Mouse (Mus musculus): ENCODE measurements around the gene Prss44.
"Not testable (repeated sequence)": the region's sequence is repeated elsewhere in the genome, so short reads cannot be mapped to it uniquely, and the experiment has no call there.

Prss44 gene

GRCm38 (mm10) chr9:110813789-110814188 lies at the start of gene Prss44:
Gene Prss44 (plus strand): TSS chr9:110813994.
- no peak for DNase-seq (ENCODE audit: extremely low spot score, low spot score)

DNA sequence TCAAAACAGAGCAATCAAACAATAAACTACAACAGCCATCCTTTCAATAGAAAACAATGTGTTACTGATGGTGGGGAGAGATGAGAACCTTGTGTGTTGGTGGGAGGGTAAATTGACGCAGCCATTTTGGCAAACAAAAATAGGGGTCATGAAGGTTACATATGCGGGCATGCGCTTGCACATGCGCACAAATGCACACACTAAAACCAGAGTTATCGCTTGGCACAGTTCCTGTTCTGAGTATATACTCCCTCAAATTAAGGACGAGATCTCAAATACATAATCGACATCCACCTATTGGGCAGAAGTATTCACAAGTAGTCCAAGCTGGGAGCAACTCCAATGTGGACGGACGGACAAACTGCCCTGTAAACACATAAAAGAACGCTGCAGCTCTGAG lies 41.5 kb upstream of the Prss44 start:
- DNase-seq (ENCODE audit: extremely low spot score, low spot score), result no peak

DNA sequence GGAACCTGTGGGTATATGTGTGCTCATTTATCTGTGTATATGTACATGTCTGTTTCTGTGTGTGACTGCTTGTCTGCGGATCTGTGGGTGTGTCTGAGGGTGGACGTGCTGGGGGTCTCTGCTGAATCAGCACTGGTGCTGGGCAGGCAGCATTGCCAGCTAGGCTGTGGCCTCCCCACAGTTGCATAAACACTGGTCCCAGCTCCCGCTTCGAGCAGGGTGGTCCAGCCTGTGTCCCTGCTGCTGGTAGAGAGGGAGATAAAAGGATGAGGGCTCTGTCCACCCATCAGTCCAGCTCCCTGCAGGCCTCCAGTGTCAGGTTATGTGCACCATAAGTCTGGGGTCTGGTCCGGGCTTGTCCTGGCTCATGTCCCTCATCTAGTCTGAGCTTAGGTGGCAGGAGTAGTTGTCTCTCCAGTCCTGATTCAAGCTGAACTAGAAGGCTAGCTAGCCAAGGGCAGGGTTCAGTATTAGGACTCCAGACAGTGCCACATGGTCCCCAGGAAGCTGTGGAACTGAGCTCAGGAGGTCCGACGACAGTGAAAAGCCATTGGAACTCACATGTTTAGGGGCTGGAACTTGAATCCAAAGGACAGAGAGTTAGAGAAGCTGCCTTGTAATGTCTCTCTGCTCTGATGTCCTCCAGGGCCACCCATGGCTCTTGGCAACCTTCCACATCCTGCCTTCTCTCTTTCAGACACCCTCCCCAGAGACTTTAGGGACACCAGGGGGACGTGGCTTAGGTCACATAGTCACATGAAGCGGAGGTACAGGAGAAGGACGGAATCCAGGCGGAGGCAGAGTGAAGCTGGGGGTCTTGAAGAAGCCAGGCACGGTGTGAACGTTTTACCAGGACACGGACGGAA lies 39.2 kb upstream of the Prss44 start:
- DNase-seq (ENCODE audit: extremely low spot score, low spot score), result no peak

DNA sequence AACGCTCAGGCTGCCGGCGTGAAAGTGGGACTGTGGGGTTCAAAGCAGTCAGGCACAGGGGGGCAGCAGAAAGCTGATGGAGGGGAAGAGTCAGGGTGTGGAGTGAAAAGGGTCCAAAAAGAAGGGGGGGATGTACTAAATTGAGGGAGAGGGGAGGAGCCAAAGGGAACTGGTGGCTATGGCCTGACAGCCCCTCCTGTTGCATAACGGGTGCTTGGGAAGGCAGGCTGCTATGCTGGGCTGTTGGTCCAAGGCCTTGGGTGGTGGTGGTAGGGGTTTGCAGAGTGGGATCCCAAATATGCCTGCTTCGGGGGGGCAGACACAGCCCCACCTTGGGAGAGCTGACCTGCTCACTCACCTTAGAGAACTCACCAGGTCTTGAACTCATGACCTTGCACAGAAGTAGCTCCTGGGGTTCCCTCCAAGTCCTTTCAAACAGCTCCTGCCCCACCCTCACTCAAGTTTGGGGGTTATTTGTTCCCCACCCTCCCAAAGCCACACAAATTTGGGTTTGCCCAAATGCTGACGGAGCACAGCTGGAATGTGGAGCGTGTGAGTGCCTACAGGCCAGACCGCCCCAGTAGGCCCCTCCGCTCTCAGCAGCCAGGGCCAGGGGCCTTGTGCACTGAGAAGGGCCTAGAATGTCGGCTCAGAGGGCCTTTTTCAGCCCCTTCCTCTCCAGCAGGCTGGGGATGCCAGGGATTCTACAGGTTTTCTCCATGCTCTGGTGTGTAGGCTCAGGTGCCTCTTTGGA lies 38.3 kb upstream of the Prss44 start:
- no peak for DNase-seq (ENCODE audit: extremely low spot score, low spot score)

- no peak for DNase-seq (ENCODE audit: extremely low spot score, low spot score)
These were observed 35.7 kb upstream of the Prss44 start for GRCm38 (mm10) chr9:110778100-110778499.

DNA sequence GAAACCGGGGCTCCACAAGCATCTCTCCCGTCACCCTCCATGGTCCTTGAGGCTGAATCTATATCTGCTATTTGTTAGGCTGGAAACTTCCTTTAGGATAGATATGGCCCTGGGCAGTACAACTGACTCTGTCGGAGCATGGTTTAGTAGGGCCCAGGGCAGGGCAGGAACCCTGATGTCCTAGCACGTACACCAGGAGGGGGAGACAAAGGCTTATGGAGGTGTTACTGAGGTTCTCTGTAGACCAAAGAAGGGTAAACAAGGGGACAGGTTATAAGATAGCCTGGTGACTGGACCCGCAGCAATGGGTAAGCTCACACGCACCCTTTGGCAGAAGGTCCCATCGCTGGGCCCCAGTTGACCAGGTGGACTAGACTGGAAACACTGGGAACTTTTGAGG lies 35.2 kb upstream of the Prss44 start:
- DNase-seq (ENCODE audit: extremely low spot score, low spot score), result peak; percentile 12

DNA sequence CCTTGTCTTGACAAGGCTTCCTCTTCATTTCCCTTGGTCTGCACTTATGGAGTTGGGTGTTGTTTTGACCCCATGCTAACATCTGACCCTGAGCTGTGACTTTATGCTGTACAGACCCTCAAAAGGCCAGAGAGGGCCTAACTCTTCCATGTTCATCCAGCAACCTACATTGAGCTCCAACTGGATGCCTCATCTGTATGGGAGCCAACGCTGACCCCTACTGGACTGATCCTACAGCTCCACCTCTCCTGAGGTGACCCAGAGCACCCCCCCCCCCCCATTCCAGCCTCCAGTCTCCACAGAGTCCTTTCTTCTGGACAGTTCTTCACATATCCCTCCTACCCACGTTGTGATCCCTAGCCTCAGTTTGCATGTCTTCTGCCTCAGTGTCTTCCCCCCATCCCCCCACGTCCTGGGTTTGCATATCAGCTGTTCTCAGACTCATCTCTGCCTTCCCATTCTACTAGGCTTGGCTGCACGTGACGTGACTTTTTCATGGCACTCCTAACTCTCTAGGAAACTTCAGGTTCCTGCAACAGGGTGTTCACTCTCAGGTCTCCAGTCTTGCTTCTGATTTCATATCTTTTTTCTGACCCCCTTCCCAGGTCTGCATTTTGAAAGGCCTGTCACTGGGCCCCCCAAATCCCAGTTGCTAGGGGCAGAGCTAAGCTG lies 34.4 kb upstream of the Prss44 start:
- peak; percentile 27 for DNase-seq (ENCODE audit: extremely low spot score, low spot score)

- DNase-seq (ENCODE audit: extremely low spot score, low spot score), result peak; percentile 99
These were observed 32.5 kb upstream of the Prss44 start for GRCm38 (mm10) chr9:110781256-110781721.

GRCm38 (mm10) chr9:110781731-110782130 lies 32.1 kb upstream of the Prss44 start:
- DNase-seq (ENCODE audit: extremely low spot score, low spot score), result no peak

DNA sequence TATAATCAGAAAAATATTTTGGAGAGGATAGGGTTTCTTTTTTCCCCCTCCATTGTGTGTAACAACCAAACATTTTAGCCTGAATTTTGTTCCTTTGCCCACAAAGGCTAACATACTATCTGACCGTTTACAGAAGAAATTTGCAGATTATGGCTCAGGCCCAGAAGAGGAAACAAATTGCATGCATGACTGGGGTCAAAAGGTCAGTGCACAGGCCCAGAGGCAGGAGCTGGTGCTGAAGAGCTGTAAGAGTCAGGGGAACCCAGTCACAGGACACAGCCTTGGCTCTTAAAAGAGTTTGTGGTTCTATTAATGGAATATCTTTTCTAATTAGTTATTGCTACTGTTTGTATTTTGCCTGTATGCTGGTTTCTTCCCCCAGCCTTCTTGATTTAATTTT lies 30.2 kb upstream of the Prss44 start:
- DNase-seq (ENCODE audit: extremely low spot score, low spot score), result no peak

DNA sequence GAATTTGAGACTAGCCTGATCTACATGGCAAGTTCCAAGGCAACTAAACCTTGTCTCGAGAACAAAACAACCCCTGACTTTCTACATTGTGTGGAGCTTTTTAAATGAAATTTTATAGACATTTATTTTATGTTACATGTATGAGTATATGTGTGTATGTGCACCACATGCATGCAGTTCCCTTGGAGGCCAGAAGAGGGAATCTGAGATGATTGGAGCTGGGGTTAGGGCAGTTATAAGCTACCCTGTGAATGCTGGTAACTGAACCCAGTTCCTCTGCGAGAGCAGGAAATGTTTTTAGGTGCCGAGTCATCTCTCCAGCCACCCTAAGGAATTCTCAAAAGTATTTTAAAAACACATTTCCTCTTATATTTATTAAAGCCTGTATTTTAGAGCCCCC lies 25.6 kb upstream of the Prss44 start:
- no peak for DNase-seq (ENCODE audit: extremely low spot score, low spot score)

- no peak for DNase-seq (ENCODE audit: extremely low spot score, low spot score)
These were observed 23.3 kb upstream of the Prss44 start for GRCm38 (mm10) chr9:110790462-110790861.

DNA sequence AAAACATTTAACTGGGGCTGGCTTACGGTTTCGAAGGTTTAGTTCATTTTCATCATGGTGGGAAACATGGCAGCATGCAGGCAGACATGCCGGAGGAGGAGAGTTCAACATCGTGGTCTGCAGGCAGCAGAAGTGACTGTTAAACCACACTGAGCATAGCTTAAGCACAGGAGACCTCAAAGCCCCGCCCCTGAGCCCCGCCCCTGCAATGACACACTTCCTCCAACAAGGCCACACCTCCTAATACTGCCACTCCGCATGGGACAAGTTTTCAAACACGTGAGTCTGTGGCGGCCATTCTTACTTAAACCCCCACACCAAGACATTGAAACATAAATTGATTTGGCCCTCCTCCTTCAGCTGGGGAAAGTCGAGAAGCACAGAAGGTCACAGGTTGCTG lies 16.8 kb upstream of the Prss44 start:
- no peak for DNase-seq (ENCODE audit: extremely low spot score, low spot score)

- DNase-seq (ENCODE audit: extremely low spot score, low spot score), result no peak
These were observed 15.9 kb upstream of the Prss44 start, which contains the start of gene Prss42 for GRCm38 (mm10) chr9:110797866-110798265. Gene Prss42 (plus strand): TSS chr9:110798166.

DNA sequence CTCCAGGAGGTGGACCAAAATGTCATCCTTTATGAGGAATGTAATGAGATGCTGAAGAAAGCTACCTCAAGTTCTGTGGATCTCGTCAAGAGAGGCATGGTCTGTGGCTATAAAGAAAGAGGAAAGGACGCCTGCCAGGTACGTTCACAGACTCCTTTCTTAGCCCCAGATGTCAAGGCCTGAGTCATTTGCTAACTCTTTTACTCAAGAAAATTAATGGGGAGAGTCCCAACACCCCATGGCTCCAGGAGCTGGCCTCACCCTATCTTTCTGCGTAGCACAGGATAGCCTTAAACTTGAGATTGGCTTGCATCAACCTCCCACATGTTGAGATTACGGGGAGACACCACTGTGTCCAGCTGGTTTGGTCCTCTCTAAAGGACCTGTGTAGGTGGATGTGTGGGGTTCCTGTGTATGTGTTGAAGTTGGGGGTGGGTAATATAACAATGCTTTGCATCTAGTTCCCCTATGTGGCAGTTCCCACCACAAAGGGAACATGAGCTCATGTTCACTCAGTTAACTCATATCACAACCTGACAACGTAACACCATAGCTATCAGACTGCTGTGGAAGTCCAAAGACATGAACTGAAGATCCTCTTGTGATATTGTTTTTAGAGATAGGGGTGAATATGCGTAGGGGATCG lies 12.8 kb upstream of the Prss44 start:
- no peak for DNase-seq (ENCODE audit: extremely low spot score, low spot score)

GRCm38 (mm10) chr9:110803294-110803693 lies 10.5 kb upstream of the Prss44 start:
- DNase-seq (ENCODE audit: extremely low spot score, low spot score), result no peak

- no peak for DNase-seq (ENCODE audit: extremely low spot score, low spot score)
These were observed 3.7 kb upstream of the Prss44 start for GRCm38 (mm10) chr9:110810051-110810450.

DNA sequence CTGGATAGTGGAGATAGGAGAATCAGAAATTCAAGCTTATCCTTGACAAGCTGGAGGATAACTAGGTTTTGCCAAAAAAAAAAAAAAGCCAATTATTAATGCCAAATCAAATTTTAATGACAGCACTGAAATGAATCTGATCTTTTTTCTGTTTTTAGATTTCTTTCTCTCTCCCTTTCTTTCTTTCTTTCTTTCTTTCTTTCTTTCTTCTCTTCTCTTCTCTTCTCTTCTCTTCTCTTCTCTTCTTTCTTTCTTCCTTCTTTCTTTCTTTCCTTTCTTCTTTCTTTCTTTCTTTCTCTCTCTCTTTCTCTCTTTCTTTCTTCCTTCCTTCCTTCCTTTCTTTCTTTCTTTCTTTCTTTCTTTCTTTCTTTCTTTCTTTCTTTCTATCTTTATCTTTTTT lies 6.8 kb downstream of the Prss44 start:
- DNase-seq (ENCODE audit: extremely low spot score, low spot score), result not testable (repeated sequence)

- no peak for DNase-seq (ENCODE audit: extremely low spot score, low spot score)
These were observed 7.6 kb downstream of the Prss44 start for GRCm38 (mm10) chr9:110821436-110821835.

DNA sequence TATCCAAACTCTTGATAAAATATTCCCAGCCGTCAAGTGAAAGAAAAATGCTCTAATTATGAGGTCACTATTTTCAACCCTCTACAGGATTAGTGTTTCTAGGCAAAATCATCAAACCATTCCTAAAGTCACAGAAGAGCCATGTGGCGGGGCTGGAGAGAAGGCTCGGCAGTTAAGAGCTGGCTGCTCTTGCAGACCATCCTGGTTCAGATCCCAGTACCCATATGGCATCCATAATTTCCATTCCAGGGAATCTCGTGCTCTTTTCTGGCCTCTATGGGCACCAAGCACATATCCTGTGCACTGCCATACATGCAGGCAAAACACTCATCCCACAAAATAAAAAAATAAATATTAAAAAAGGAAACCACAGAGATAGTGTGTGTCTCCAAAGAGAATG lies 11.6 kb downstream of the Prss44 start:
- no peak for DNase-seq (ENCODE audit: extremely low spot score, low spot score)

DNA sequence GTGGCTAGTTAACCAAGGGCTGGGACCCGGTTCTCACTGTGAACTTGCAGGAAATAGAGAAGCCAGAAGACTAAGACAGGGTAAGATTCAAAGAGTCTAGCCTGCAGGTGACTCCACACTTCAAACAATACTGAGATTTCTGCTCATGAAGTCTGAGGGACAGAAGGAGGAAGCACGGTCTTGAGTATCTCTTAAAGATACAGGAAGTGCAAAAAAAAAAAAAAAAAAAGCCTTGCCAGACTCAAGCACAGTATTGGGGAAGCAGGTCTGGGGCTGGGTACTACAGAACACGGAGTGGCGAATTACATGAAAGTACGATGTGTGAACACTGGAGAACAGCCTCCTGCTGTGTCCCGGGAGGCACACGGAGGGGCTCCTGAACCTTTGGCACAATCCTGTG lies 12.0 kb downstream of the Prss44 start:
- DNase-seq (ENCODE audit: extremely low spot score, low spot score), result no peak

All from neural tube, embryonic 10.5 days (tissue).